Mouse (Mus musculus) midbrain, embryonic 10.5 days (tissue): ENCODE measurements at regions not wholly inside any gene's neighbourhood (a gene's known extent, or its start where the extent isn't known, plus 50 kb on each side); places are given as distances from the start of the nearest gene placed in this dataset.

ENCODE experiments used
- DNase-seq: peaks from one replicate; pipeline ENCODE4 v3.0.0-alpha.2; 2017; ENCODE audit warnings: low spot score
- H3K27ac ChIP-seq: fragments of 300-500 bp; sonication (generic); replicated peaks from 2 replicates; pipeline ENCODE4 v1.5.1; 2016; ENCODE audit warnings: mild to moderate bottlenecking
- H3K27me3 ChIP-seq: fragments of 300-500 bp; sonication (generic); 2 replicates; pipeline ENCODE4 v1.6.1; 2016; ENCODE audit warnings: low read depth, mild to moderate bottlenecking; ENCODE audit not compliant: poor library complexity, severe bottlenecking
- H3K36me3 ChIP-seq: fragments of 300-500 bp; sonication (generic); 2 replicates; pipeline ENCODE4 v1.6.1; 2016; ENCODE audit warnings: mild to moderate bottlenecking, moderate library complexity
- H3K4me1 ChIP-seq: fragments of 300-500 bp; sonication (generic); 2 replicates; pipeline ENCODE4 v1.6.1; 2016
- H3K4me3 ChIP-seq: fragments of 300-500 bp; sonication (generic); 2 replicates; pipeline ENCODE4 v1.5.1; 2016; ENCODE audit warnings: mild to moderate bottlenecking, moderate library complexity
- H3K9me3 ChIP-seq: fragments of 300-500 bp; sonication (generic); replicated peaks from 2 replicates; pipeline ENCODE4 v1.6.1; 2016; ENCODE audit warnings: mild to moderate bottlenecking
- WGBS: fragments of 180-500 bp; shearing (Covaris S2); methylation state at CpG from one replicate; pipeline ENCODE4 v1.1.7; 2016; 5-methylcytosine and 5-hydroxymethylcytosine counted together

- peak overlapping the region; percentile 63; the same call in 1 of the 2 replicates for H3K27ac ChIP-seq
- no peaks in the 10 kb centered on the region for H3K36me3 ChIP-seq
- WGBS = 60% methylated on average over 13 of the region's 13 CpGs
- no peak overlapping the region for H3K4me3 ChIP-seq
- peaks cover 12% of the 10 kb centered on the region for H3K4me1 ChIP-seq
- DNase-seq = peak; percentile 66
- no peaks in the 10 kb centered on the region for H3K9me3 ChIP-seq
- no peaks in the 10 kb centered on the region for H3K27me3 ChIP-seq
Measured at GRCm38 (mm10) chr1:41001154-41001949, 196.0 kb downstream of the Tmem182 start.

GRCm38 (mm10) chr1:41002006-41002405 lies 196.6 kb downstream of the Tmem182 start:
- Histone ChIP-seq H3K36me3 (no peaks in the 10 kb centered on the region), H3K4me1 (peaks cover 12% of the 10 kb centered on the region), H3K9me3 (no peaks in the 10 kb centered on the region), H3K4me3 (no peak overlapping the region), H3K27me3 (no peaks in the 10 kb centered on the region), H3K27ac (peak overlapping the region; percentile 63; the same call in 1 of the 2 replicates)
- 74% methylated on average over 9 of the region's 9 CpGs for whole genome bisulfite sequencing
- DNase-seq = no peak

GRCm38 (mm10) chr1:41026943-41027342 lies 221.5 kb downstream of the Tmem182 start:
- WGBS = 85% methylated on average over 4 of the region's 4 CpGs
- Histone ChIP-seq H3K27ac (no peak overlapping the region), H3K36me3 (no peaks in the 10 kb centered on the region), H3K27me3 (no peaks in the 10 kb centered on the region), H3K4me1 (peaks cover 16% of the 10 kb centered on the region), H3K9me3 (no peaks in the 10 kb centered on the region), H3K4me3 (no peak overlapping the region)
- DNase-seq = no peak

GRCm38 (mm10) chr1:41027540-41027978 lies 222.2 kb downstream of the Tmem182 start:
- WGBS = 63% methylated on average over 4 of the region's 4 CpGs
- H3K4me1 ChIP-seq = peaks cover 16% of the 10 kb centered on the region
- H3K36me3 ChIP-seq = no peaks in the 10 kb centered on the region
- DNase-seq = no peak
- peak overlapping the region; percentile 50; the same call in 1 of the 2 replicates for H3K27ac ChIP-seq
- H3K4me3 ChIP-seq = no peak overlapping the region
- H3K27me3 ChIP-seq = no peaks in the 10 kb centered on the region
- no peaks in the 10 kb centered on the region for H3K9me3 ChIP-seq

- H3K4me1 ChIP-seq = peaks cover 16% of the 10 kb centered on the region
- WGBS = 97% methylated on average over 2 of the region's 2 CpGs
- H3K9me3 ChIP-seq = no peaks in the 10 kb centered on the region
- no peak overlapping the region for H3K27ac ChIP-seq
- no peak overlapping the region for H3K4me3 ChIP-seq
- no peaks in the 10 kb centered on the region for H3K36me3 ChIP-seq
- no peak for DNase-seq
- H3K27me3 ChIP-seq = no peaks in the 10 kb centered on the region
Measured at GRCm38 (mm10) chr1:41028021-41028420, 222.6 kb downstream of the Tmem182 start.

GRCm38 (mm10) chr1:41035085-41035880 lies 229.9 kb downstream of the Tmem182 start:
- Histone ChIP-seq H3K9me3 (no peaks in the 10 kb centered on the region), H3K4me3 (no peak overlapping the region), H3K4me1 (no peaks in the 10 kb centered on the region), H3K27ac (no peak overlapping the region), H3K36me3 (no peaks in the 10 kb centered on the region), H3K27me3 (no peaks in the 10 kb centered on the region)
- 78% methylated on average over 22 of the region's 22 CpGs for WGBS
- no peak for DNase-seq

- Histone ChIP-seq H3K4me1 (no peaks in the 10 kb centered on the region), H3K4me3 (no peak overlapping the region), H3K27ac (no peak overlapping the region), H3K9me3 (no peaks in the 10 kb centered on the region), H3K27me3 (no peaks in the 10 kb centered on the region), H3K36me3 (no peaks in the 10 kb centered on the region)
- WGBS = 86% methylated on average over 12 of the region's 12 CpGs
- no peak for DNase-seq
Measured at GRCm38 (mm10) chr1:41036940-41037339, 231.5 kb downstream of the Tmem182 start.

- 91% methylated on average over 5 of the region's 5 CpGs for WGBS
- Histone ChIP-seq H3K4me1 (no peaks in the 10 kb centered on the region), H3K27me3 (no peaks in the 10 kb centered on the region)
Measured at GRCm38 (mm10) chr1:41054426-41054955, 249.1 kb downstream of the Tmem182 start.

GRCm38 (mm10) chr1:41055761-41056160 lies 250.4 kb downstream of the Tmem182 start:
- no peaks in the 10 kb centered on the region for H3K36me3 ChIP-seq
- H3K27me3 ChIP-seq = no peaks in the 10 kb centered on the region
- DNase-seq = no peak
- WGBS = 92% methylated on average over 10 of the region's 10 CpGs
- no peak overlapping the region for H3K27ac ChIP-seq
- no peak overlapping the region for H3K4me3 ChIP-seq
- H3K9me3 ChIP-seq = no peaks in the 10 kb centered on the region
- no peaks in the 10 kb centered on the region for H3K4me1 ChIP-seq

More at GRCm38 (mm10) chr1:41054426-41054955, 249.1 kb downstream of the Tmem182 start:
- no peak for DNase-seq
- Histone ChIP-seq H3K9me3 (no peaks in the 10 kb centered on the region), H3K4me3 (no peak overlapping the region), H3K36me3 (no peaks in the 10 kb centered on the region), H3K27ac (no peak overlapping the region)

GRCm38 (mm10) chr1:41065130-41065529 lies 259.7 kb downstream of the Tmem182 start:
- WGBS = 90% methylated on average over 10 of the region's 10 CpGs
- Histone ChIP-seq H3K27me3 (no peaks in the 10 kb centered on the region), H3K4me3 (no peak overlapping the region), H3K36me3 (no peaks in the 10 kb centered on the region), H3K27ac (no peak overlapping the region), H3K9me3 (no peaks in the 10 kb centered on the region), H3K4me1 (no peaks in the 10 kb centered on the region)
- DNase-seq = no peak

GRCm38 (mm10) chr1:41104869-41105268 lies 299.5 kb downstream of the Tmem182 start:
- WGBS = 93% methylated on average over 5 of the region's 5 CpGs
- no peaks in the 10 kb centered on the region for H3K9me3 ChIP-seq
- H3K4me3 ChIP-seq = no peak overlapping the region
- no peaks in the 10 kb centered on the region for H3K4me1 ChIP-seq
- H3K27ac ChIP-seq = no peak overlapping the region
- no peaks in the 10 kb centered on the region for H3K27me3 ChIP-seq
- H3K36me3 ChIP-seq = no peaks in the 10 kb centered on the region
- no peak for DNase-seq

- Histone ChIP-seq H3K36me3 (no peaks in the 10 kb centered on the region), H3K4me1 (no peaks in the 10 kb centered on the region), H3K9me3 (no peaks in the 10 kb centered on the region), H3K4me3 (no peak overlapping the region), H3K27me3 (no peaks in the 10 kb centered on the region), H3K27ac (no peak overlapping the region)
- no peak for DNase-seq
- WGBS = 77% methylated on average over 5 of the region's 5 CpGs
Measured at GRCm38 (mm10) chr1:41121636-41122175, 316.3 kb downstream of the Tmem182 start.
